Mouse (Mus musculus) intestine, embryonic 16.5 days (tissue): ENCODE measurements around the gene Rasa4. TPM values are rescaled to one million over a fixed set of nuclear protein-coding genes. Genes with fewer than 3 reads are reported as not detected.

Experiments used
- ATAC-seq: fragments of 200-750 bp; cut with Nextera tagmentation; 2 replicates; pipeline ENCODE4 v1.8.0; 2017; ENCODE audit warnings: moderate TSS enrichment, moderate library complexity
- H3K27ac ChIP-seq: fragments of 300-500 bp; sonication (generic); 2 replicates; pipeline ENCODE4 v1.5.1; 2014; ENCODE audit warnings: mild to moderate bottlenecking, low read length
- H3K27me3 ChIP-seq: fragments of 300-500 bp; sonication (generic); replicated peaks from 2 replicates; pipeline ENCODE4 v1.6.1; 2014; ENCODE audit warnings: low read length, control low read depth, mixed read lengths; ENCODE audit not compliant: control insufficient read depth, insufficient read depth
- H3K36me3 ChIP-seq: fragments of 300-500 bp; sonication (generic); 2 replicates; pipeline ENCODE4 v1.6.1; 2014; ENCODE audit warnings: low read length, control low read depth; ENCODE audit not compliant: control insufficient read depth, insufficient read depth
- H3K4me1 ChIP-seq: fragments of 300-500 bp; sonication (generic); 2 replicates; pipeline ENCODE4 v1.6.1; 2014; ENCODE audit warnings: low read length, control low read depth, mixed read lengths; ENCODE audit not compliant: control insufficient read depth, insufficient read depth
- H3K4me2 ChIP-seq: fragments of 300-500 bp; sonication (generic); 2 replicates; pipeline ENCODE4 v1.6.1; 2014; ENCODE audit warnings: low read depth, low read length, control low read depth
- H3K4me3 ChIP-seq: fragments of 300-500 bp; sonication (generic); 2 replicates; pipeline ENCODE4 v1.5.1; 2014; ENCODE audit warnings: mild to moderate bottlenecking, low read length
- H3K9ac ChIP-seq: fragments of 300-500 bp; sonication (generic); 2 replicates; pipeline ENCODE4 v1.6.1; 2014; ENCODE audit warnings: low read depth, low read length
- H3K9me3 ChIP-seq: fragments of 300-500 bp; sonication (generic); 2 replicates; pipeline ENCODE4 v1.6.1; 2016; ENCODE audit warnings: low read length, control low read depth; ENCODE audit not compliant: control insufficient read depth
- WGBS: fragments of 180-500 bp; shearing (Covaris S2); extraction: QIAGEN DNeasy Blood & Tissue Kit; methylation state at CpG from one replicate; pipeline ENCODE4 v1.1.7; 2014; 5-methylcytosine and 5-hydroxymethylcytosine counted together
- polyA plus RNA-seq: library from polyadenylated mRNA; unstranded; fragments of >200 nt; fragmentation: Nextera tagmentation; extraction: Ambion mirVana; gene quantifications from 2 replicates; pipeline ENCODE4 v1.2.1, GENCODE M21; 2015

Gene Rasa4
- polyA plus RNA-seq = 16.6 and 18.5 TPM in 2 replicates

- Histone ChIP-seq H3K36me3 (no peaks in the 10 kb centered on the region), H3K4me1 (peaks cover 9% of the 10 kb centered on the region), H3K4me2 (peak within 1 kb of the TSS; percentile 82), H3K9ac (peak within 1 kb of the TSS; percentile 72), H3K4me3 (peak within 1 kb of the TSS; percentile 71), H3K27me3 (no peaks in the 10 kb centered on the region), H3K9me3 (no peaks in the 10 kb centered on the region), H3K27ac (peak within 1 kb of the TSS; percentile 66)
- WGBS = 0% methylated on average over 28 of the region's 28 CpGs
- ATAC-seq = peak; percentile 95
These were observed at the start of gene Rasa4 for GRCm38 (mm10) chr5:136083669-136084107. Rasa4 (plus strand) TSS chr5:136083916.

- Histone ChIP-seq H3K4me1 (peaks cover 8% of the 10 kb centered on the region; the same call in 1 of the 2 replicates), H3K9me3 (no peaks in the 10 kb centered on the region), H3K4me3 (no peak overlapping the region), H3K36me3 (peaks cover 11% of the 10 kb centered on the region; the same call in 1 of the 2 replicates), H3K27me3 (no peaks in the 10 kb centered on the region), H3K4me2 (no peak overlapping the region), H3K27ac (no peak overlapping the region), H3K9ac (no peak overlapping the region)
- WGBS = 79% methylated on average over 4 of the region's 4 CpGs
- ATAC-seq = no peak
These were observed 48.8 kb upstream of the Rasa4 start for GRCm38 (mm10) chr5:136034868-136035267.

GRCm38 (mm10) chr5:136035285-136035684 lies 48.4 kb upstream of the Rasa4 start:
- 88% methylated on average over 1 of the region's 1 CpGs for WGBS
- Histone ChIP-seq H3K4me2 (no peak overlapping the region), H3K27me3 (no peaks in the 10 kb centered on the region), H3K4me1 (peaks cover 10% of the 10 kb centered on the region; the same call in 1 of the 2 replicates), H3K27ac (no peak overlapping the region), H3K4me3 (no peak overlapping the region), H3K36me3 (peaks cover 9% of the 10 kb centered on the region; the same call in 1 of the 2 replicates), H3K9ac (no peak overlapping the region), H3K9me3 (no peaks in the 10 kb centered on the region)
- ATAC-seq = no peak

GRCm38 (mm10) chr5:136036667-136037066 lies 47.0 kb upstream of the Rasa4 start:
- Histone ChIP-seq H3K36me3 (peaks cover 6% of the 10 kb centered on the region; the same call in 1 of the 2 replicates), H3K9me3 (no peaks in the 10 kb centered on the region), H3K9ac (no peak overlapping the region), H3K27me3 (no peaks in the 10 kb centered on the region), H3K27ac (no peak overlapping the region), H3K4me2 (no peak overlapping the region), H3K4me1 (peaks cover 13% of the 10 kb centered on the region; the same call in 1 of the 2 replicates), H3K4me3 (no peak overlapping the region)
- 80% methylated on average over 1 of the region's 1 CpGs for WGBS
- no peak for ATAC-seq

- peak within 1 kb of the TSS; percentile 90 for H3K27ac ChIP-seq
- no peaks in the 10 kb centered on the region for H3K27me3 ChIP-seq
- WGBS = 42% methylated on average over 17 of the region's 17 CpGs
- H3K4me1 ChIP-seq = peaks cover 13% of the 10 kb centered on the region; the same call in 1 of the 2 replicates
- H3K4me2 ChIP-seq = peak within 1 kb of the TSS; percentile 44
- H3K4me3 ChIP-seq = peak within 1 kb of the TSS; percentile 37
- H3K36me3 ChIP-seq = no peaks in the 10 kb centered on the region
- no peaks in the 10 kb centered on the region for H3K9me3 ChIP-seq
- ATAC-seq = peak; percentile 89
- H3K9ac ChIP-seq = peak within 1 kb of the TSS; percentile 53
These were observed 45.2 kb upstream of the Rasa4 start, which contains the start of gene Upk3b for GRCm38 (mm10) chr5:136038258-136039214. Upk3b (plus strand) TSS chr5:136038496.

- Histone ChIP-seq H3K27ac (peak overlapping the region; percentile 90), H3K9me3 (no peaks in the 10 kb centered on the region), H3K4me3 (peak overlapping the region; percentile 37), H3K4me1 (peaks cover 13% of the 10 kb centered on the region; the same call in 1 of the 2 replicates), H3K27me3 (no peaks in the 10 kb centered on the region), H3K9ac (peak overlapping the region; percentile 53), H3K4me2 (peak overlapping the region; percentile 44), H3K36me3 (no peaks in the 10 kb centered on the region)
- 48% methylated on average over 5 of the region's 5 CpGs for WGBS
- peak; percentile 29 for ATAC-seq
These were observed 43.5 kb upstream of the Rasa4 start for GRCm38 (mm10) chr5:136040210-136040609.

GRCm38 (mm10) chr5:136041260-136041659 lies 42.5 kb upstream of the Rasa4 start:
- Histone ChIP-seq H3K4me1 (peaks cover 13% of the 10 kb centered on the region; the same call in 1 of the 2 replicates), H3K9ac (no peak overlapping the region), H3K27ac (no peak overlapping the region), H3K9me3 (no peaks in the 10 kb centered on the region), H3K4me3 (no peak overlapping the region), H3K4me2 (no peak overlapping the region), H3K36me3 (no peaks in the 10 kb centered on the region), H3K27me3 (no peaks in the 10 kb centered on the region)
- 38% methylated on average over 2 of the region's 2 CpGs for WGBS
- ATAC-seq = no peak

- Histone ChIP-seq H3K9ac (no peak overlapping the region), H3K27ac (no peak overlapping the region), H3K27me3 (no peaks in the 10 kb centered on the region), H3K36me3 (no peaks in the 10 kb centered on the region), H3K4me2 (no peak overlapping the region), H3K9me3 (no peaks in the 10 kb centered on the region), H3K4me1 (peaks cover 13% of the 10 kb centered on the region; the same call in 1 of the 2 replicates), H3K4me3 (no peak overlapping the region)
- 96% methylated on average over 8 of the region's 8 CpGs for WGBS
- no peak for ATAC-seq
These were observed 42.0 kb upstream of the Rasa4 start for GRCm38 (mm10) chr5:136041666-136042065.

- ATAC-seq = no peak
- Histone ChIP-seq H3K4me3 (no peak overlapping the region), H3K27ac (no peak overlapping the region), H3K36me3 (no peaks in the 10 kb centered on the region), H3K9me3 (no peaks in the 10 kb centered on the region), H3K4me2 (no peak overlapping the region), H3K27me3 (no peaks in the 10 kb centered on the region), H3K9ac (no peak overlapping the region), H3K4me1 (peaks cover 5% of the 10 kb centered on the region; the same call in 1 of the 2 replicates)
- 70% methylated on average over 13 of the region's 13 CpGs for WGBS
These were observed 38.9 kb upstream of the Rasa4 start for GRCm38 (mm10) chr5:136044865-136045264.
